Mouse (Mus musculus) myocyte (in vitro differentiated cells): Measurements from ENCODE around the gene Gm17482. TPM values are rescaled to one million over a fixed set of nuclear protein-coding genes. Genes with fewer than 3 reads are reported as not detected.
A peak's percentile ranks its signal among the peaks of the same experiment; 100 is the strongest.

Experiments
- H3K27me3 ChIP-seq: one replicate; pipeline ENCODE4 v1.6.1; 2011; ENCODE audit not compliant: control insufficient read depth, insufficient read depth, insufficient read length
- H3K36me3 ChIP-seq: one replicate; pipeline ENCODE4 v1.6.1; 2011; ENCODE audit not compliant: control insufficient read depth, insufficient read depth
- H3K4me2 ChIP-seq: one replicate; pipeline ENCODE4 v1.6.1; 2011; ENCODE audit warnings: low read depth, control low read depth
- H3K4me3 ChIP-seq: one replicate; pipeline ENCODE4 v1.5.1; 2011; ENCODE audit warnings: mild to moderate bottlenecking, control low read depth, moderate library complexity
- H3K79me2 ChIP-seq: one replicate; pipeline ENCODE4 v1.6.1; 2011; ENCODE audit not compliant: control insufficient read depth, insufficient read depth
- H3ac ChIP-seq: one replicate; pipeline ENCODE4 v1.6.1; 2011; ENCODE audit not compliant: control insufficient read depth, insufficient read length
- CEBPB ChIP-seq: IDR thresholded peaks from 2 replicates; pipeline ENCODE4 v1.6.1; 2011; ENCODE audit warnings: mild to moderate bottlenecking, moderate library complexity; ENCODE audit not compliant: poor library complexity, insufficient read depth, severe bottlenecking
- E2F4 ChIP-seq: IDR thresholded peaks from one replicate; pipeline ENCODE4 v1.6.1; 2011; ENCODE audit warnings: mild to moderate bottlenecking, control low read depth, moderate library complexity; ENCODE audit not compliant: insufficient read depth
- MAX ChIP-seq: IDR thresholded peaks from one replicate; pipeline ENCODE4 v1.6.1; 2011; ENCODE audit warnings: low read depth, mild to moderate bottlenecking, control low read depth
- MYOD1 ChIP-seq, 3 experiments: IDR thresholded peaks; one replicate each; pipeline ENCODE4 v1.6.1; 2011; ENCODE audit warnings: control low read depth in 2 of 3, low read depth in 2 of 3, mild to moderate bottlenecking in 2 of 3, moderate library complexity in 1 of 3; ENCODE audit not compliant: insufficient read length in 2 of 3, control insufficient read depth in 1 of 3
- MYOG ChIP-seq, 3 experiments: IDR thresholded peaks; one replicate each; pipeline ENCODE4 v1.6.1; 2011; ENCODE audit warnings: control low read depth in 2 of 3, low read depth in 2 of 3, mild to moderate bottlenecking in 2 of 3; ENCODE audit not compliant: insufficient read length in 2 of 3, control insufficient read depth in 1 of 3, insufficient read depth in 1 of 3
- POLR2A ChIP-seq: IDR thresholded peaks from one replicate; pipeline ENCODE4 v1.6.1; 2011; ENCODE audit warnings: low read depth, mild to moderate bottlenecking, control low read depth, moderate library complexity; ENCODE audit not compliant: insufficient read length
- POLR2AphosphoS2 ChIP-seq: IDR thresholded peaks from one replicate; pipeline ENCODE4 v1.6.1; 2011; ENCODE audit warnings: low read depth, control low read depth; ENCODE audit not compliant: insufficient read length
- REST ChIP-seq: IDR thresholded peaks from one replicate; pipeline ENCODE4 v1.6.1; 2011; ENCODE audit warnings: mild to moderate bottlenecking, control low read depth, moderate library complexity; ENCODE audit not compliant: insufficient read depth, insufficient read length
- SRF ChIP-seq: IDR thresholded peaks from one replicate; pipeline ENCODE4 v1.6.1; 2011; ENCODE audit warnings: low read depth; ENCODE audit not compliant: control insufficient read depth, insufficient read length
- TCF12 ChIP-seq: IDR thresholded peaks from one replicate; pipeline ENCODE4 v1.6.1; 2011; ENCODE audit warnings: mild to moderate bottlenecking, control low read depth; ENCODE audit not compliant: poor library complexity, insufficient read depth, severe bottlenecking
- TCF3 ChIP-seq: IDR thresholded peaks from one replicate; pipeline ENCODE4 v1.6.1; 2011; ENCODE audit warnings: low read depth, control low read depth; ENCODE audit not compliant: insufficient read length
- USF1 ChIP-seq: IDR thresholded peaks from one replicate; pipeline ENCODE4 v1.6.1; 2011; ENCODE audit warnings: low read depth, mild to moderate bottlenecking, control low read depth, moderate library complexity
- polyA plus RNA-seq: library from polyadenylated mRNA; unstranded; fragments of >200 nt; fragmentation: generic; extraction: Trizol; gene quantifications from one replicate; pipeline ENCODE4 v1.2.1, GENCODE M21; 2012; ENCODE audit warnings: missing spikeins

The Gm17482 gene
- polyA plus RNA-seq, 1 experiment = not detected

GRCm38 (mm10) chr6:115221215-115221641, 5.9 kb upstream of the Gm17482 start:
- H3ac ChIP-seq = no peak overlapping the region
- peak overlapping the region; percentile 25 for H3K4me2 ChIP-seq
- H3K27me3 ChIP-seq = no peaks in the 10 kb centered on the region
- H3K36me3 ChIP-seq = no peaks in the 10 kb centered on the region
- no peak overlapping the region for H3K4me3 ChIP-seq
- TF ChIP-seq TCF12 (no peak), POLR2A (no peak), REST (no peak), MYOD1 (IDR thresholded peaks at IDR 0.05; ENCODE audit: control insufficient read depth in 1 of 3, insufficient read length in 2 of 3, low read depth in 2 of 3) (no peak), E2F4 (no peak), USF1 (no peak), POLR2AphosphoS2 (no peak), CEBPB (no peak), MAX (no peak), MYOG (IDR thresholded peaks at IDR 0.05; ENCODE audit: control insufficient read depth in 1 of 3, insufficient read depth in 1 of 3, insufficient read length in 2 of 3, low read depth in 2 of 3) (no peak), TCF3 (no peak), SRF (no peak)
- no peaks in the 10 kb centered on the region for H3K79me2 ChIP-seq

GRCm38 (mm10) chr6:115225519-115225918, 1.6 kb upstream of the Gm17482 start:
- Histone ChIP-seq H3K79me2 (no peaks in the 10 kb centered on the region), H3ac (no peak overlapping the region), H3K4me3 (no peak overlapping the region), H3K36me3 (no peaks in the 10 kb centered on the region), H3K27me3 (no peaks in the 10 kb centered on the region), H3K4me2 (no peak overlapping the region)
- TF ChIP-seq TCF12 = no peak
- no peak for TF ChIP-seq TCF3
- no peak for TF ChIP-seq USF1
- TF ChIP-seq E2F4 = no peak
- TF ChIP-seq REST = no peak
- no peak for TF ChIP-seq MAX
- TF ChIP-seq POLR2AphosphoS2 = no peak
- no peak for TF ChIP-seq CEBPB
- TF ChIP-seq POLR2A = no peak

GRCm38 (mm10) chr6:115227529-115227928, 386 bp downstream of the Gm17482 start:
- Histone ChIP-seq H3K4me2 (no peak overlapping the region), H3K4me3 (no peak overlapping the region), H3K27me3 (no peaks in the 10 kb centered on the region), H3K79me2 (no peaks in the 10 kb centered on the region), H3K36me3 (no peaks in the 10 kb centered on the region), H3ac (no peak overlapping the region)
- TF ChIP-seq TCF3 (no peak), MYOD1 (IDR thresholded peaks at IDR 0.05; ENCODE audit: control insufficient read depth in 1 of 3, insufficient read length in 2 of 3, low read depth in 2 of 3) (no peak), TCF12 (no peak), REST (no peak), POLR2AphosphoS2 (no peak), POLR2A (no peak), E2F4 (no peak), MAX (no peak), CEBPB (no peak), SRF (no peak), MYOG (IDR thresholded peaks at IDR 0.05; ENCODE audit: control insufficient read depth in 1 of 3, insufficient read depth in 1 of 3, insufficient read length in 2 of 3, low read depth in 2 of 3) (no peak), USF1 (no peak)

- Histone ChIP-seq H3K36me3 (no peaks in the 10 kb centered on the region), H3K79me2 (no peaks in the 10 kb centered on the region), H3ac (no peak overlapping the region), H3K4me2 (no peak overlapping the region), H3K4me3 (no peak overlapping the region), H3K27me3 (no peaks in the 10 kb centered on the region)
- no peak for TF ChIP-seq TCF3
- TF ChIP-seq MAX = no peak
- no peak for TF ChIP-seq TCF12
- no peak for TF ChIP-seq SRF
- no peak for TF ChIP-seq USF1
- TF ChIP-seq CEBPB = no peak
- TF ChIP-seq E2F4 = no peak
- TF ChIP-seq MYOD1 (IDR thresholded peaks at IDR 0.05; ENCODE audit: control insufficient read depth in 1 of 3, insufficient read length in 2 of 3, low read depth in 2 of 3) = no peak
- no peak for TF ChIP-seq POLR2A
- TF ChIP-seq MYOG (IDR thresholded peaks at IDR 0.05; ENCODE audit: control insufficient read depth in 1 of 3, insufficient read depth in 1 of 3, insufficient read length in 2 of 3, low read depth in 2 of 3) = no peak
- no peak for TF ChIP-seq POLR2AphosphoS2
These were observed 3.4 kb downstream of the Gm17482 start for GRCm38 (mm10) chr6:115230557-115230956.

GRCm38 (mm10) chr6:115231836-115232235, 4.7 kb downstream of the Gm17482 start:
- Histone ChIP-seq H3K27me3 (no peaks in the 10 kb centered on the region), H3ac (no peak overlapping the region), H3K4me2 (peak overlapping the region; percentile 55), H3K4me3 (no peak overlapping the region), H3K79me2 (no peaks in the 10 kb centered on the region), H3K36me3 (no peaks in the 10 kb centered on the region)
- no peak for TF ChIP-seq TCF3
- no peak for TF ChIP-seq E2F4
- peak in 2 of 3 experiments; percentile 63 to 69 for TF ChIP-seq MYOD1 (IDR thresholded peaks at IDR 0.05; ENCODE audit: control insufficient read depth in 1 of 3, insufficient read length in 2 of 3, low read depth in 2 of 3)
- no peak for TF ChIP-seq CEBPB
- no peak for TF ChIP-seq MAX
- no peak for TF ChIP-seq REST
